Mouse (Mus musculus) c-Kit-positive CD71-negative TER-119-negative erythroid progenitor cells, embryonic 14.5 days (primary cell): ENCODE results near the gene Cmc2.
A peak's percentile ranks its signal among the peaks of the same experiment; 100 is the strongest.

Experiments
- DNase-seq: peaks from one replicate; pipeline ENCODE4 v3.0.0-alpha.2; 2013; ENCODE audit warnings: low read depth

Cmc2 gene

GRCm38 (mm10) chr8:116921337-116922059, at the start of gene Cmc2, which contains the start of gene Cenpn:
TSS of gene Cmc2 (minus strand) at chr8:116921455.
TSS of gene Cenpn (plus strand) at chr8:116921730.
- peak; percentile 97 for DNase-seq

DNA sequence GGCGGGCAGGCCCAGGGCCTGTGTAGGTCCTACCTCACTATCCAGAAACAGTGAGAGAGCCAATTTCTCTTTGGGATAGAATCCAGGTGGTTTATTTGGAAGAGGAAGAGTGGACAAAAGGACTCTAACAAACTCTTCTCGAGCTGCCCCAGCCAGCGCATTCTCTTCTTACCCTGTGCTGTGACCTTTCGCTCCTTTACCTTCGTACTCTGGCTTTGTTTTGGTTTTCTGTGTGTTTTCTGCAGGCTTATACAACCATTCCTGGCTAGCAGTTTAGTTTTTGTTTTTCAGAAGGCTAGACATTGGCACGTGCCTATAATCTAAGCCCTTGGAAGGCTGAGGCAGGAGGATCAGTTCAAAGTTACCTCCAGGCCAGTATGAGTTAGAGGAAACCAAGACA, 48.3 kb upstream of the Cmc2 start:
- DNase-seq = no peak

GRCm38 (mm10) chr8:116954415-116954814, 33.2 kb upstream of the Cmc2 start:
- no peak for DNase-seq

GRCm38 (mm10) chr8:116952428-116952827, 31.2 kb upstream of the Cmc2 start:
- no peak for DNase-seq

DNA sequence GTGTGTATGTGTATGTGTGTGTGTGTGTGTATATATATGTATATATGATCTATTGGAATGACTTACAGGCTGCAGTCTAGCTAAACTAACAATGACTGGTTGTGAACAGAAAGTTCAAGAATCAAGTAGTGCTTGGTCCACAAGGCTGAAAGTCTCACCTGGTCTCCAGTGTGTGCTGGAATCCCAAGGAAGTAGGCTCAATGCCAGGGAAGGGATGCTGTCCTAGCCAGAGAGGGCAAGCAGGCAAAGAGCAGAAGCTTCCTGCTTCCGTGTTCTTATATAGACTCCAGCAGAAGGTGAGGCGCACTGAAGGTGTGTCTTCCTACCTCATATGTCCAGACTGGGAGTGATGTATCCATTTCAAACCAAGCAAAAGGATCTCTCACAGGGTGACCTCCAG, 30.5 kb upstream of the Cmc2 start:
- no peak for DNase-seq

DNA sequence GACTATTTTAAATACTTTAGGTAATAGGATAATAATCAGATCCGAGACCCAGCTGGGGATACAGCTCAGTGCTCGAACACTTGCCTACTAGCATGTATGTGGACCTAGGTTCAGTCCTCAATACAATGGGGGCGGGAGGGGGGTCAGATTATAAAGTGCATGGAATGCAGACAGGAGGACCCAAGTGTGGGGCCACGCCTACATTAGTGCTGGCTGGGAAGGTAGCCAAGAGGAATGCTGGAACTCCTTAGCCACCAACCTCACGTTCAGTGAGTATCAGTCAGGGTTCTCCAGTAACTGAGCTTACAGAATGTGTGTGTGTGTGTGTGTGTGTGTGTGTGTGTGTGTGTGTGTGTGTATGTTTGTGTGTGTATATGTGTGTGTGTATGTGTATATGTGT, 30.1 kb upstream of the Cmc2 start:
- DNase-seq = no peak

DNA sequence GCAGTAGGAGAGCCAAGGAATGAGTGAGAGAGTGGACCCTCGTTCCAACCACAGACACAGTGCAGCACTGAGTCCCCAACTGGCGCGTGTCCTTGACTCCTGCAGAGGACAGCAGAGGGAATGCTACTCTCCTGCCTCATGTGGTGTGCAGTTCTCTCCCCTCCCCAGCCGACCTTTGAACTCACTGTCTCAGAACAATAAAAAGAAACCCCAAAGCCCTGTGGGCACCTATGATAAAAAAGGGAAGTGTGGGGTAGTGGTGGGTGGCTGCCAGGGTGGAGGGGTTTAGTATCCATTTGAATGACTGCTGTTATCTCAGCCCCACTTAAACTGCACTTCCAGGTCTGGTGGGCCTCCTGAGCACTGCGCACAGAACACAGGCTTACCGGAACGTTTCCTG, 26.3 kb upstream of the Cmc2 start:
- no peak for DNase-seq

GRCm38 (mm10) chr8:116946851-116947250, 25.6 kb upstream of the Cmc2 start:
- DNase-seq = no peak

DNA sequence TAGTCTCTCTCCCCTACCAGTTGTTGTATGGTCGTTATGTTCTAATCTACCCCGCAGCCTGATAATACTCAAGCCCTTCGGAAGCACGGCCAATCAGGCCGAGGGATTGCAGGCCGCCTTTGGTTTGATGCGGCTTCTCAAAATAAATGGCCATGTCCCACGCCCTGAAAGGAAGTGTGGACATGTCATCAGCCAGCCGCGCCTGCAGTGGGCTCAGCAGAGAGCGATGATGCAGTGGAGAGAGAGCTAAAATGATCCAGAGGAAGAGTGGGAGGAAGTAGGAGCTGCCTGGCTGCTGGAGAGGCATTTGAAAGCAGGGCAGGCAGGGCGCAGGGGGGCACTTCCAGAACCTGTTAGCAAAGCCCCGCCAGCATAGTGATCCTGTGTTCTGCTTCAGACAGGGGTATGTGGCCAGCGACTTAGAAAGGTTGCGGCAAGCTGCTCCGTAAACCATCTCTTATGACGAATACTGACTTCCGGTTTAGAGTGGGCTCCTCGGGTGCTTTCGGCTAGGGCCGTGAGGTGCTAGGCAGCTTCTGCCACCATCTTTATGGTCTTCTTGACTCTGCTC, 25.1 kb upstream of the Cmc2 start:
- DNase-seq = no peak

- DNase-seq = no peak
Observed at GRCm38 (mm10) chr8:116945169-116945910, 24.1 kb upstream of the Cmc2 start.

DNA sequence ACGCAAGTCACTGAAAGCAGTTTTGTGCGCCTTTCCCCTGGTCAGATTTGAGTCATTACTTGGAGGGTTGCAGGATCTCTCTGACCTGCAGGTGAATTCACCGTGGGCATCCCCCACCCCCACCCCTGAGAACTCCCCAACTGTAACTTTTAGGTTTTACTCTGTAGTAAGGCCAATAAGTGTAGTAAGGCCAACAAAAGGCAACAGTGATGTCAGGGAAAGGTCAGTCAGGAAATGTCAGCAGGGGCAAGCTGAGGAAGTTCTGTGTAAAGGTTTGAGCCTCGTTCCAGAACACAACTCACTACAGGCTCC, 23.1 kb upstream of the Cmc2 start:
- DNase-seq = no peak

GRCm38 (mm10) chr8:116943555-116944384, 22.5 kb upstream of the Cmc2 start:
- no peak for DNase-seq

GRCm38 (mm10) chr8:116943161-116943554, 21.9 kb upstream of the Cmc2 start, which contains the start of gene Atmin:
TSS of gene Atmin (plus strand) at chr8:116943393.
- peak; percentile 72 for DNase-seq

GRCm38 (mm10) chr8:116942284-116943058, 21.2 kb upstream of the Cmc2 start:
- no peak for DNase-seq

DNA sequence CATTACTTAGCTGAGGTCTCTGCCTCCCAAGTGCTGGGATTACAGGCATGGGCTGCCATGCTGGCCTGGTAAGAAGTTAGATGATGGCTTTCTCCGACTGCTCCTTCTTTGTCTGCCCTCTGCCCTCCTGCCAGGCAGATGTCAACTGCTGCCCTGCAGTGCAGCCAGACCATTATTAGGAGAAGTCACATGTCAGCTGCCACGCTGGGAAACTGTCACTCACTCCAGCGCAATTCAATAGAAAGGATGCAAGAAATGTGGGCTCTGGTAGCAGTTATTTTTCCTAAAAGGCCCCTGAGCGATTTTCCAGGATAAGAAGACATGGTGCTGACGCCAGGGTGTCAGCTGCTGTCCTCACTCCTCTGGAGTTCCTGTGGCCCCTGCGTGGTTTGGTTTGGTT, 14.3 kb upstream of the Cmc2 start:
- no peak for DNase-seq

GRCm38 (mm10) chr8:116934976-116935375, 13.7 kb upstream of the Cmc2 start:
- DNase-seq = no peak

- no peak for DNase-seq
Observed at GRCm38 (mm10) chr8:116928588-116928987, 7.3 kb upstream of the Cmc2 start.

- DNase-seq = no peak
Observed at GRCm38 (mm10) chr8:116927880-116928279, 6.6 kb upstream of the Cmc2 start.

GRCm38 (mm10) chr8:116923526-116923925, 2.3 kb upstream of the Cmc2 start:
- no peak for DNase-seq

- no peak for DNase-seq
Observed at GRCm38 (mm10) chr8:116922060-116922757, 954 bp upstream of the Cmc2 start.

DNA sequence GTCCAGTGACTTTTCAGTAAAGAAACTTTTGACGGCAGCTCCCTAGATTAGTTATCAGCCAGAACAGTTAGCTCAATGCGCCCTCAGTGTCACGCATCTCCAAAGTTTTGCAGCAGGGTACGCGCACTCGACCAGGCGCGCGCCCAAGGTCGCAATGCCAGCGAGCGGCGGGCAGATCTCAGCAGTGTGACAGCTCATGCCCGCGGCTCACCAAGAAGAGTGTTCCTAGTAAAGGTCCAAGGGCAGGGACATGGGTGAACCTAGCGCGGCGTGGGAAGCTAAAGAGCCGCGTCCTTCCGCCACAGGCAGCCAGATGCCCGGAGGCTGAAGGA, 284 bp downstream of the Cmc2 start:
- no peak for DNase-seq
